Mouse (Mus musculus) cerebellum, postnatal 36 days (tissue): ENCODE data around the gene Pdgfa.
A peak's percentile ranks its signal among the peaks of the same experiment; 100 is the strongest.

ENCODE experiments used
- DNase-seq, 2 experiments: peaks; one replicate each; pipeline ENCODE4 v3.0.0; 2021 to 2022; ENCODE audit warnings: mixed read lengths in 2 of 2

Gene Pdgfa

DNA sequence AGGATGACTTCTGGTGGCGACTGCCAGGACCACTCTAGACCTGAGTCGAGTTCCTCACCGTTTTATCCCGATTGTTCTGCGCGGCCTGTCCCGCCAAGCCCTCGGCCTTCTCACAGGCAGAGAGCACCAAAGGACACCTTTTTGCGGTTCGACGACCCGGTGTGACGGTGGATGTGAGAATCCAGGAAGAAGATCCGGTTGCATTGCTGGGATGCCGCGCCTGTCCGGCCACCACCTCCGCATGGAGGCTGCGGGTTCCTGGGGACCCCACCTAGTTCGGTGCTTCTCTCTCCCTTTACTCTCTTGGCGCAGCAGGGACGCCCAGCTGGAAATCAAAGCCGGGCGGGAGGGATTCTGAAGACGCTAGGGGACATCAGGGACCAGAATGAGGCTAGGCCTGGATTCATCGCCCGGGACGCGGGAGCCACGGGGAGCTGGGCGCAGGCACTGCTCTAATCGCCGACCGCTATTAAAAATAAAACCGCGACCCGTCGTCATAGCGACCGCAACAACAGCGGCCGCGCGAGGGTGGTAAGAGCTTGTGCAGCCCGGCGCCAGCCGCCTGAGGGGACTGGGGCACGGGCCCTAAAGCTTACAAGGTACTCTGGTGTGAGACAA is at the start of gene Pdgfa:
Gene Pdgfa, minus strand, starts transcription at position 200 of the 618 bp plus-strand sequence.
- peak; percentile 19 to 34 for DNase-seq

DNA sequence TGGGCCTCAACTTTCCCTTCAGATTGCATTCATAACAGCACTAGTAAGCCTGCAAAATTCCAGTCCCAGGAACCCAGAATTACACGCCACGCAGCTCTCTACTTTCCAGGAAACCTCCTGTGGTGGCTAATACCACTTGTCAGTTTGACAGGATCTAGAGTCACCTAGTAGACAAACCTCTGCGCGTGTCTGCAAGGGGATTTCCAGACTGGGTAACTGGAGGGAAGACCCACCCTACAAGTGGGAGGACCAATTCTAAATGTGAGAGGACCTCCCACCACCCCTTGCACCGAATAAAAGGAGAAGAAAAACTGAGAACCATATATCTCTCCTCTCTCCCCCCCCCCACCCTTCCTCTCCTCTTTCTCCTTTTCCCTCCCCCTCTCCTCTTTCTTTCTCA is 49.5 kb upstream of the Pdgfa start:
- no peak for DNase-seq

DNA sequence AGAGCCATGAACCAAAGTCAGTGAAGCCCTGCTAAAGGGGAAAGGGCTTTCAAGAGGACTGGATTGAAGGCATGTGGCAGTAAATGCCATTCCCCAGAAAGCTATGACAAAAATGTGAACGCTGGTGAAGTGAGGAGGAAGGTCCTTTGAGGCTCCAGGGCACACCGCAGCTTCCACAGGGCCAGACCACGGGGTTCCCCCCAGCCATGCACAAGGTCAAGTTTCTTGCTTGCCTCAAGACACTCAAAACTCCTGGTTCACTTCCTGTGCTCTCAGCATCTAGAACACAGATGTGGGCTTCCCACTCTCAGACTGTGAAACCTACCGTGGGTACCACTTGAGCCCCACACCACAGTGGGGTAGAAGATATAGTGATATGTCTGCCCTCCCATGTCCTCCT is 46.4 kb upstream of the Pdgfa start:
- no peak for DNase-seq

DNA sequence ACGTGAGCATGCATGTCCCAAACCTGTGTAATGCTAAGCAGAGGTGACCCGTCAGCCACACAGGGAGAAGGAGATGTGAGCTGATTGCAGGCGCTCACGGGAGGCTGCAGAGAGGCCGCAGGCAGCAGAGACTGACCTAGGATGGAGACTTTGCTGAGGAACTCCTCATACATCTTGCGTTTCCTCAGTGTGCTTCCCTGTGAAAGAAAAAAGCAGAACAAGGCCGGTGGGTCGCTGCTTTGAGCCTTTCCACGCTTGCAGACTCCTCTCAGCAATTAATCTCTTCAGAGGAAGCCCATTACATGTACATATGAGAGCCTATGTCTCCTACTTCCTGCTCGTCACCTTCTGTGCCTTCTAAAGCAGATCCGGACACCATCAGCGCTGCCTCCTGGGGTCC is 45.1 kb upstream of the Pdgfa start:
- no peak for DNase-seq

DNA sequence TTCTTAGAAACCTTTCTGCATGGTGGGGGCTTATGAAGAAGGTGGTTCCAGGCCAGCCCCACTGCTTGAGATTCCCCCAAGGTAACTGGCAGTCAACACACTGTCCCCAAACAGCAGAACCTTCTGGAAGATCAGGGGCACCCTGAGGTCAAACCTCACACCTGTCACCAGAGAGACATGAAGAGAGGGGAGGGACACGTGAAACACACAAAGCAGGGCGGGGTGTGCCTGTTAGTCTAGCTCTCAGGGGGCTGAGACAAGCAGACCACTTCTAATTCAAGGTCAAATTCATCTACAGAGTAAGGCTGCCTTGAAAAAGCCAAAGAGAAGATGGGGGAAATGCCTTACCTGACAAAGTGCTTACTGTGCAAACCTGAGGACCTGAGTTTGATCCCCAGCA is 38.0 kb upstream of the Pdgfa start:
- DNase-seq, result no peak

DNA sequence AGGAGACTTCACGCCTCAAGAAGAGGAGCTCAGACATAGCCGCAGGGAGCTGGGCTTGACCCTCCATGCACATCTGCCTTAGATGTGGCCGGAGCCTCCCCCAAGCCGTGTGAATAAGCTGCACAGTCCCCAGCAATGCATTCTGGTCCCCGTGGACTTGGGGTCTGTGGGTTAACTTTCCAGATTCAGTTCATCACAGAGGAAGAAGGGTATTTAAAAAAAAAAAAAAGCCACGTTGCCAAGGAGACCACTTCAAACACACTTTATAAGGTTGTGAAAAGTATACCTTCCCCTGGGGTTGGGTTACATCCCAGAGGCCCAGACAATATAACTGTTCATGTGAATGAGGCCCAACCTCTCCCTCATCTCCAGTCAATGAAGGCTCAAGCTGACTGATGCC is 37.6 kb upstream of the Pdgfa start:
- DNase-seq, result no peak

DNA sequence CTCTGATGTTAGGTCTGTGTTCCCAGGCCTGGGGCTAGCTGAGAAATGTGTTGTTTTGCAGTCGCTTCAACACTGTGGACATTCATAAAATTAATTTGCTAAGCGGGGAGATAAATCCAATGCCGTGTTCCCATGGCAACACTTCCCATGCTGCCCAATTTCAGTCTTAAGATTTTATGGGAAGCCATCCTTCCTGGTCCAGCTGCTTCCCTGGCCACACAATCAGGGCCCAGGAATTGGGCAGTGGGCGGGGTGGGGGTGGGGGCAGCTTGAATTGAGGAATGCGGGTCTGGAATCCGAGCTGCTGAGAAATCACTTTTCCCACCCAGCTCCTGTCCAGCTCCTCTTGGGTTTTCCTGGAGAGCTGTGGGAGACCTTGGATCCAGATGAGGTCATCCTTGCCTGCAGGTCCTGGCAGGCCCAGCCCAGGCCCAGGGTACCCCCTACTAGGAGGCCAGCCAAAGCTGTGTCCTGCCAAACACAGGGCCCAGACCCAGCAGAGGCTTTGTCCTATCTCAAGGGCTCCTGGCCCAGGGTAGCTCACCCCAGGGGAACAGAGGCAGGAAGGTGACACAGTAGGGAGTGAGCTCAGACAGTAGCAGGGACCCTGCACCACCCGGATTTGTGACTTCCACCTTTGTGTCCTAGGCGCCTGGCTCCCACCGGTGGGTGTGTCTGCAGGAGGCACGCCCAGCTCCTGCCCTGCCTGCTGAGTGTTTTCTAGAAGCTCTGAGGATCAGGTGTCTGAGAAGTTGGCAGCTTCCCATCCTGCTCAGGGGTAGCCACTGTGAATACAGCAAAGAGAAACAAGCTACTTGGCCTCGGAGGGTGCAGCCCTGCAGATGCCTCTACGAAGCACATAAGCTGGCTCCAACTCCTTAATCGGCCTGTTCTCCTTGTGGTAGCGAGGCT is 36.5 kb upstream of the Pdgfa start:
- DNase-seq, result peak; percentile 34 to 48

DNA sequence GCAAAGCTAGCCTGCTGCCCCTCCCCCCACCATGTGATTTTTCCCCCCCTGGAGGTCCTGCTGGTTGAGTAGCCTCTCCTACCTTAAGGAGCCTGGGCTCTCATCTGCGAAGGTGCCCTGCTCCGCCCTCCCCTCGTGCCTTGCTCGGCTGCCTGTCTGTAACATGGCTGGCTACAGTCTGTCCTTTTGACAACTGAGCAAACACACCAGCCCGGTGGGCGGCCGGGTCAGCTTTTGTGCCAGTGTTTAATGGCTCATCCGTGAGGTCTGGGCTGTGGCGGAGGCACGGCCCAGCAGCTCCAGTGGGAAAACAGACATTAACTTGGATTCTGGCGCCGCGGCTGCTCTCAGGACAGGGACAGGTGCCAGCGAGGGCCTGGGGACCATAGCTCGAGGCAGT is 30.4 kb upstream of the Pdgfa start:
- no peak for DNase-seq

DNA sequence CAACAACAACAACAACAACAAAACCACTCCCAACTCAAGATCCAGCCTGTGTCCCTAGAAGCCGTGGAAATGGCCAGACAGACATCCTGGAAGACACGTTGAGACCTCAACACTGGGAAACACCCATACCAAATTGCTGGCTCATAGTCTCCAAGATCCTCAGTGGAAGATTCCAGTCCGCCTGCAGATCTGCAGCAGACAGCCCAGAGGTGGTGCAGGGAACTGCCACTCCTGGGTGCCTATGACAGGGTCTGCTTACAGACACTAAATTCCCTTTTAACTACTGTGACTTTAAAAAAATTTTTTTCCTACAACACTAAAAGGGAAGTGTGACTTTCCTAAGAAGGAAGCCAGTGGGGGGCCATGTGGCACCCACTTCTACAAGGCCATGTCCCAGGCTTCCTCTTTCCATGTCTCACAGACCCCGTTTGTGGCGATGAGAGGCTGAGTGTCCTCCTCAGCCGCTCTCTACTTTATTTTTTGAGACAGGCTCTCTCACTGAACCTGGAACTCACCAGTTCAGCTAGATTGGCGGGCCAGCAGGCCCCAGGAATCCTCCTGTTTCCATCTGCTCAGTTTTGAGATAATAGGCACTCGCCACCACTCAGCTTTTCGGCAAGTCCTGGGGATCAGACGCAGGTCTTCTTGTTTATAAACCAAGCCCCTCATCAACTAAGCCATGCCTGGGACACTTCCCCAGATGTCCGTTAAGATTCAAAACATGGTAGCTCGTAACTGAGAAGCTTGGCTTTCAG is 27.4 kb upstream of the Pdgfa start:
- peak; percentile 54 to 58 for DNase-seq

DNA sequence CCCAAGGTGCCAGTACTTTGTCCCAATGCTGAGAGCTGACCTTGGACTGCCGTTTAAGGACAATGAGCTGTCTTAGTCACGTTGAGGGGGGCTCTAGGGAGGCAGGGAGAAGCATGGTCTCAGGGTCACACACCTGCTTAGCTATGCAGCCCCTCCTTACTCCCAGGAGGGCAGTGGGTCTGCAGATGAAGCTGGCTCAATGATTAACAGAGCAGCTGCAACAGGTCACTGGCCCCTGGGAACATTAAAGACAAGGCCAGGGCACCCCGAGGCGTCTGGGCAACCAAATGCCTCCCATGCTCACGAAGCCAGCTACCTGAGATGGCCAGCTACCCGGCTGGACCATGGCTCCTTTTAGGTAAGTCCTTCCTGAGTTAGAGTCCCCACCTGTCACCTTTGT is 23.4 kb upstream of the Pdgfa start:
- no peak for DNase-seq

DNA sequence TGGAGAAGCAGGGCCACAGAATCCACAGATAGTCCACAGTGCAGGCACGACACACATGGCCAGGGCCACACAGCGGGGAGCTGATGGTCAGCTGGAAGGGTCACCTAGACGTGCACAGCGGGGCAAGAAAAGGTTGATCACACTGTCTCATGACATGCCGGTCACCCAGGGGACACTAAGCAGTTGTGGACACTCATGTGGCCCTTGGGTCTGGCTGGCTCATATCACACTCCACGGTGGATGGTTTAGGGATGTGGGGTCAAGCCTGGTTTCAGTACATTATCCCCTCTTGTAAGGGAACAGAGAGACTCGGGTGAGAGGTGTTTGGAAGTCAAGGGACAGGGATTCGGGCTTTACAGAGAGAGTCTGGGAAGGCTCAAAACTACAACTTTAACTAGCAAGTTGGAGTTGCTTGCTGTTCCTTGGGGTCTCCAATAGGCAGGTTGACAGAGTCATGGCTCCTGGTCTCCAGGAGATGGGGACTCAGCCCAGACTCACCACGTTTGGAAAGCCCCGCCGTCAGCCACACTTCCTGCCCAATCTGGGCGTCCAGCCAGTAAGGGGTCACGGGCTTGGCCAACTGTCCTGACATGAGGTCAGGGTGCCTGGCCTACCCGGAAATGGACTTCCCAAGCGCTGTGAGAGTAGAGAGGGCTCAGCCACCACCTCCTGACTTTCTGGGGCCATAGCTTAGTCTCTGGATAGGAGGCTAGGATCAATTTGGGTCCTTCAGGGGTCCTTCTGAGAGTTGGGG is 20.4 kb upstream of the Pdgfa start:
- no peak for DNase-seq

DNA sequence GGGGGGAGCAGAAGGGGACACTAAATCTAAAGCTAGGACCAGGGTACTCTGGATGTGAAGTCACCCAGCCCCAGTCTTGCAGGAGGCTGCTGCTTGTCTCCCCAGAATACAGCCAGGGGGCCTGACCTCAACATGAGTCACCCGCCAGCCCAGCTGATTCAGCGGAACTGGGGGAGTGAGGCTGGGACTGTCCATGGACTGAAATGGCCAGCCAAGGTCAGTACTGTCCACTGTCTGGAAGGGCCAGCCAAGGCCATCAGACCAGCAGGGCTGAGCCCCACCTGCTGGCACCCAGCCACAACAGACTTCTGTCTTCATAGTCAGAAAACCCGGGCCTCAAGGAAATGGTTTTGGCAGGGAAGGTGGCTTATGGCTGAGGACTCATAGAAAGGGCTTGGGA is 17.9 kb upstream of the Pdgfa start:
- peak in 1 of 2 experiments; percentile 41 for DNase-seq

DNA sequence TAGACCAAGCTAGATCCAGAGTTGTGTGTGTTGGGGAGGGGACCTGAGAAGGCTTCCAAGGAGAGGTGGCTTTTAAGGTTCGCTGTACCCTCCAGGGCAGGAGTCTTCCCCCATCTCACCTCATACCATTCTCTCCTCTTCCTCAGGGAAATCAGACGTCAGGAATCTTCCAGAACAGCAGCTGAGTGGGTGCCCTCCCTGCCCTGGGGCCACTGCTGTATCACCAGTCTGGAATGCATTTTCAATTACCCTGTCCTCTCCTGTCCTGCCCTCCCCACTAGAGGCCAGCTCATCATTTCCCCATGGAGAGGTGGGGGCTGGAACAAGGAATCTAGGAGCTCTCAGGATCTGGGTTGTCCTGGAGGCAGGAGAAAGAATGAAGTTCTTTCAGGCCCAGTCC is 13.5 kb upstream of the Pdgfa start:
- DNase-seq, result no peak

DNA sequence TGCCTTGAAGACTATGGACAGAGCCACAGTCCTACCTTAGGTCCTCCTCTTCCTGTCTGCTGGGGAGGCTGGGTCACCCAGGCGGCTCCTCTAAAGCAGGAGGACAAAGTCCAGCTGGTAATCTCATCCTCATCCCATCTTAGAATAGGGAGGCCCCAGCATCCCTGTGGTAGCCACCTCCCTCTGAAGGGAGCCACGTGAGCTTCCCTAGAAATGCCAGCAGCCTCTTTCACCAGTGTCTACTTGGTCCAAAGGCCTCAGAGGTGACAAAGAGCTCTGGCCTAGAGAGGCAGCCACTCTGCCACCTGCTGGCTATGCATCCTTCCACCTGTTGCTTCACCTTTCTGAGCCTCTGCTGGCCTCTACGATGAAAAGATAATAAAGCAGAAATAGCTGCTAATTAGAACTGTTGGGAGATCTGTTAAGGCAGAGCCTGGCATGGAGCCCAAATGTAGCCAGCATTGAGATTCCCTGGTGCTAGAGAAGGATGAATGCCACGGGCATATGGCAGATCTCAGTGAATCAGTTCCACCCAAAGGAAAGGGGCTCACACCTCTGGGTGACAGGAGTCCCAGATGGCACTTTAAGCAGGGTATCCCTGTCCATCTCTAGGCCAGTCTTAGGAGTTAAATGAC is 10.1 kb upstream of the Pdgfa start:
- DNase-seq, result peak; percentile 41 to 43

DNA sequence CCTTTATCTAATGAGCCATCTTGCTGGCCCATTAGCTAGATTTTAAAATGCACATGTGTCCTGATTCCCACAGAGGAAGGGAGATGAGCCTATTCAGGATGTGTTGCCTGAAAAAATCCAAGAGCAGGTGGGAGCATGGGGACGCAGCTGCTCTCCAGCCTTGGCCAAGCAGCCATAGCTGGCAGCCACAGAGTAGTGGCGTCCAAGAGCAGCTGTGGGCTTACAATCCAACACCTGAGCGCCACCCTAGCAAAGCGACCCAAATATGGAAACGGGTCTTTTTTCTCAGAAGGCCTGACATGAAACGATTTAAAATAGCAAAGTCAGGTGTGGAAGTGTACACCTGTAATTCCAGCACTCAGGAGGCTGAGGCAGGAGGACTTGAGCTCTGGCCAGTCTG is 7.4 kb upstream of the Pdgfa start:
- no peak for DNase-seq

DNA sequence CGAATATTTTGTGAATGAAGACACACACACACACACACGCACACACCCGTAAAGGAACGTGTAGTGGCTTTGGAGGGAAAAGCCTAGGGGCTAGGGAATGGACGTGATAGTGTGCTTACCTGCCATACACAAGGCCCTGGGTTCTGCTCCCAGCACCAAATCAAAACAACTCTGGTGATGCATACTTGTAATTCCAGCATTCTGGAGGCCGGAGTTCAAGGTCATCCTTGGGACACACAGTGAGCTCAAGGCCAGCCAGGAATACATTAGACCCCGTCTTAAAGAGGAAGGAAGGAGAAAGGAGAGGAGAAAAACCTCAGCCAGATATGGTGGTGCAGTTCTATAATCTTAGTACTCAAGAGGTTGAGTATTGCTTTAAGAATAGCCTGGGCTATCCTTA is 2.5 kb upstream of the Pdgfa start:
- no peak for DNase-seq

DNA sequence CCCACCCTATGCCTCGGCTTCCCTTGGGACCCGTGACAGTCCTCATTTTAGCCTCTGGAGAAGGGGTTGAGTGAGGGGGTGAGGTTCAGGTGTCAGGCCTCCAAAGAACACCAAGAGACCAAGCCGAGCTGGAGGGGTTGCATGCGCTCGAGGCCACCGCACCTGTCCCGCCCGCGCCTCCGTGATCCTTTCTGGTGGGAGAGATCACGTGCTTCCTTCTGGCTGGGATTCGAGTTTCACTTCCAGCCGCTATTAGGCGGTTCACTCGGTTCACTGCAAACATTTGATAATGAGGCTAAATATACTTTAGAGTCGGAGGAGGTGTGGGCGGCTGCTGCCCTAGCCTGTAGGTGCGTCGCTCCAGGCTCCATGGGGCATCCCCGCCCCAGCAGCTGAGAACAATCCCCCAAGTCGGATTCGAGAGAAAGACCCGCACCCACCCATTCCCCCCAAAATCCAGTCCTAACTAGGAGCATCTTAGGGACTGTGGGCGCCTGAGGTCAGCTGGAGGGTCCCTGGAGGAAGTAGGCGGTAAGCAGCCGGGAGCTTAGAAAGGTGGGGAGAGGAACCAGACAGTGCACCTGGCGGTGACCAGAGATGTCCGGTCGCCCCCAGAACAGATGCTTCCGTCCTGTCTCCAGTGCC is 888 bp upstream of the Pdgfa start:
- DNase-seq, result no peak

DNA sequence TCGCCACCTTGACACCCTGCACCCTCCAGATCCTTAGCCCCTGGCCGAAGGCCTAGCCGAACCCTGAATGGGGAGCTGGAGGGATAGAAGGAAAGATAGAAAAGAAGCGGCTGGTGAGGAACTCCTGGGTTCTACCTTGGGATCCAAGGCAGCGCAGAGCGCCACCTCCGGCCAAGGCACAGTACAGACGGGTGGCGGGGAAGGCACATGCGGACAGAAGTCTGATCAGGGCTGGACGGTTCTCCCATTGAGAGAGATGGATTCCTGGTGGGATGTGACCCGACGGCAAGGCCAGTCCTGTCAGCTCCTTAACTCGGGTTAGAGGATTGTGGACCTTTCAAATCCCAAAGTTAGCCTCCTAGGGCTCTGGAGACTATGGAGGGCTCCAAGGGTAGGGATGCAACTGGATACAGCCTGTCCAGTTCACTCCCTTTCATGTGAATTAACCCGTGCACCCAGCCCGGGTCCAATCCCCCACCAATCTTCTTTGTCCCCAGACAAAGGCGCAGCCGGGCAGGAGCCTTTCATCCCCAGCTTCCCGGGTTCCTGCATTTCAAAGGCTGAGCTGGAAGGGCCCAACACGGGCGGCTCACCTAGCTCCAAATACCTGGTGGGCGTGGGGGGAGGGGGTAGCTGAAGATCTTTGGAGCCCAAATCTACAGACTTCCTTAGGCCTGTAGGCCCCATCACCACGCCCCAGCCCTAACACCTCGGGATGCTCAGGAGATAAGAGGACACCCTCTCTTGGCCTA is 672 bp downstream of the Pdgfa start:
- peak; percentile 57 to 62 for DNase-seq

DNA sequence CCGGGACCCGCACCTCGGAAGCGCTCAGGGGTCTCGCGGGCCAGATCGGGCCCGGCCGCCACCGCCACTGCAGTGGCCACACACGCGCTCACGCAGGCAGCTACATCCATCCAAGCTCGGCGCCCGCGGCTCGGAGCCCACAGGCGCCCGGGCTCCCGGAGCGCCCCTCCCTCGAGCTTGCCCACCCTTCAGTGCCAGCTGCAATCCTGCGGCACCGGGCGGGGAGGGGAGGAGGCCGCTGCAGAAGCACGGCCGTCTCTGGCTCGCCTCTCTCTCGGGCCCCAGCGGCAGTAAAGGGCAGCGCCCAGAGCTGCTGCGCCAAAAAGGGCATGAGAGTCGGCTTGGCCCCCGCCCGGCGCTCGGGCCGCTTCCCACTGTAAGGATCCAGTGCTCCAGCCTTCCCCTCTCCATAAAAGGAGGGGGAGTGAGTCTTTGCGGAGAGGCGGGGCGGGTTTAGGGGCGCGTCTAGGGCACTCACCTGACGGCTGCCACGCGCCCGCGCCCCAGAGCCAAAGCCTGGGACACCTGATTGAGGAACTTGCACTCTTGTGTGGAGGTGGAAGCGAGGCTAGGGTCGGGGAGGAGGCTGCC is 1.4 kb downstream of the Pdgfa start:
- peak; percentile 64 to 68 for DNase-seq
